Mouse (Mus musculus) lung, adult 2 months (tissue): Measurements from ENCODE around the gene Map3k4.

Source experiments
- CTCF ChIP-seq: fragments of 200-500 bp; IDR thresholded peaks from 2 replicates; pipeline ENCODE4 v1.5.1; 2011; ENCODE audit warnings: mild to moderate bottlenecking, low read length, control low read depth; ENCODE audit not compliant: insufficient read depth
- POLR2A ChIP-seq: fragments of 200-500 bp; IDR thresholded peaks from 2 replicates; pipeline ENCODE4 v1.6.1; 2011; ENCODE audit warnings: low read depth, mild to moderate bottlenecking, control low read depth, low read length, borderline replicate concordance; ENCODE audit errors: extremely low read depth

GRCm38 (mm10) chr17:12204246-12204645 is 114.3 kb downstream of the Map3k4 start:
- TF ChIP-seq POLR2A (no peak), CTCF (no peak)
